Mouse (Mus musculus) kidney, postnatal 25 days (tissue): ENCODE data around the gene Gpkow.

Experiments used
- DNase-seq, 2 experiments: peaks; one replicate each; pipeline ENCODE4 v3.0.0; 2021; ENCODE audit warnings: mixed read lengths in 2 of 2

Gene Gpkow

GRCm38 (mm10) chrX:7696954-7697381 lies at the start of gene Gpkow:
Gene Gpkow (plus strand): TSS chrX:7697131.
- peak; percentile 85 to 94 for DNase-seq

- peak; percentile 92 to 95 for DNase-seq
These were observed 48.1 kb upstream of the Gpkow start for GRCm38 (mm10) chrX:7648671-7649304.

- DNase-seq = peak; percentile 71 to 84
These were observed 39.7 kb upstream of the Gpkow start, which contains the start of gene Prickle3 for GRCm38 (mm10) chrX:7657221-7657639. Gene Prickle3 (plus strand): TSS chrX:7657260.

GRCm38 (mm10) chrX:7658031-7658784 lies 38.7 kb upstream of the Gpkow start:
- DNase-seq = peak; percentile 84

GRCm38 (mm10) chrX:7658785-7659589 lies 37.9 kb upstream of the Gpkow start:
- DNase-seq = peak; percentile 56 to 70

- no peak for DNase-seq
These were observed 35.8 kb upstream of the Gpkow start for GRCm38 (mm10) chrX:7661086-7661485.

GRCm38 (mm10) chrX:7662936-7663335 lies 34.0 kb upstream of the Gpkow start:
- no peak for DNase-seq

GRCm38 (mm10) chrX:7664791-7665190 lies 32.1 kb upstream of the Gpkow start:
- DNase-seq = no peak

GRCm38 (mm10) chrX:7665739-7666502 lies 31.0 kb upstream of the Gpkow start:
- no peak for DNase-seq

GRCm38 (mm10) chrX:7670390-7670881 lies 26.5 kb upstream of the Gpkow start:
- DNase-seq = peak; percentile 68 to 79

GRCm38 (mm10) chrX:7670921-7671623 lies 25.9 kb upstream of the Gpkow start, which contains the start of gene Plp2:
Gene Plp2 (minus strand): TSS chrX:7671390.
- peak; percentile 30 to 63 for DNase-seq

- DNase-seq = peak in 1 of 2 experiments; percentile 57
These were observed 24.2 kb upstream of the Gpkow start for GRCm38 (mm10) chrX:7672739-7673138.

GRCm38 (mm10) chrX:7673578-7674281 lies 23.2 kb upstream of the Gpkow start:
- no peak for DNase-seq

GRCm38 (mm10) chrX:7674284-7675000 lies 22.5 kb upstream of the Gpkow start:
- DNase-seq = peak in 1 of 2 experiments; percentile 68

GRCm38 (mm10) chrX:7675001-7675380 lies 21.9 kb upstream of the Gpkow start:
- DNase-seq = no peak

- no peak for DNase-seq
These were observed 17.9 kb upstream of the Gpkow start for GRCm38 (mm10) chrX:7678986-7679385.

- peak; percentile 93 to 95 for DNase-seq
These were observed 17.4 kb upstream of the Gpkow start for GRCm38 (mm10) chrX:7679405-7680056.

GRCm38 (mm10) chrX:7680057-7680412 lies 16.9 kb upstream of the Gpkow start:
- no peak for DNase-seq

- DNase-seq = peak; percentile 68 to 87
These were observed 16.1 kb upstream of the Gpkow start, which contains the start of gene Magix for GRCm38 (mm10) chrX:7680864-7681263. Gene Magix (minus strand): TSS chrX:7681251.

- no peak for DNase-seq
These were observed 8.6 kb upstream of the Gpkow start for GRCm38 (mm10) chrX:7688321-7688720.
